ENCODE assay signal across 19 mouse cellular contexts in the genomic region with DNA sequence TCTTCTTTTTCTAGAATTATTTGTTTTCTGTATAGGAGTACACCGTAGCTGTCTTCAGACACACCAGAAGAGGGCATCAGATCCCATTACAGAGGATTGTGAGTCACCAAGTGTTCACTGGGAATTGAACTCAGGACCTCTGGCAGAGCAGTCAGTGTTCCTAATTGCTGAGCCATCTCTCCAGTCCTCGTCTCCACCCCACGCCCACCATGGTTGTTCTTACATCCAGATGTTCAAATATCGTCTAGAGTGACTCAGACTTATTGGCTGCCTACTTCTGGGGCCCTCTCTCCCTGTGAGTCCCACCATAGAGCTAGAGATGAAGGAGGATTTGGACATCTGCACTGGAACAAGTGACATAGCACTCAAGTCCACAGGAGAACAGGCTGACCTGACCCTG.
"Had no signal": no experiment of that assay in that cellular context is flagged by ENCODE, and none has a peak within 500 bp of the region (broad histone marks: within the 10 kb centered on the region; RNA-seq: fewer than 3 reads in every experiment).

No protein-coding gene starts in this region.

- H3K27me3 ChIP-seq: midbrain, embryonic 12.5 days; stomach, embryonic 15.5 days had no signal

- H3K4me3 ChIP-seq: midbrain, embryonic 10.5 days; midbrain, embryonic 12.5 days; myocyte; neural tube, embryonic 13.5 days; neural tube, embryonic 15.5 days; stomach, embryonic 15.5 days had no signal

- H3K9me3 ChIP-seq: midbrain, embryonic 10.5 days; midbrain, embryonic 12.5 days; neural tube, embryonic 13.5 days; neural tube, embryonic 15.5 days; stomach, embryonic 15.5 days had no signal

- DNase-seq: lung, adult 18-20 months; lung, embryonic 14.5 days; lung, postnatal 10 days; lung, postnatal 4 days; midbrain, embryonic 14.5 days; retina, postnatal 1 day; right cerebral cortex, adult 18-20 months; right cerebral cortex, postnatal 25 days; right cerebral cortex, postnatal 4 days; thymus, adult 2 months; thymus, postnatal 25 days; thymus, postnatal 4 days had no signal

- H3K4me1 ChIP-seq: stomach, embryonic 15.5 days had no signal

- H3K27ac ChIP-seq: midbrain, embryonic 10.5 days; midbrain, embryonic 12.5 days; neural tube, embryonic 13.5 days; neural tube, embryonic 15.5 days; stomach, embryonic 15.5 days; stomach, postnatal 0 days had no signal

- H3K36me3 ChIP-seq: midbrain, embryonic 10.5 days; midbrain, embryonic 12.5 days; neural tube, embryonic 13.5 days; neural tube, embryonic 15.5 days; stomach, embryonic 15.5 days had no signal
